Mouse (Mus musculus) adrenal gland (tissue): ENCODE results near the gene Ube2o.

Experiments used
- intact Hi-C: fragments of 180-260 bp; cut with DNase I; formaldehyde crosslinking; loops from one replicate; pipeline ENCODE4 v1.15.1; 2025

Ube2o gene

DNA sequence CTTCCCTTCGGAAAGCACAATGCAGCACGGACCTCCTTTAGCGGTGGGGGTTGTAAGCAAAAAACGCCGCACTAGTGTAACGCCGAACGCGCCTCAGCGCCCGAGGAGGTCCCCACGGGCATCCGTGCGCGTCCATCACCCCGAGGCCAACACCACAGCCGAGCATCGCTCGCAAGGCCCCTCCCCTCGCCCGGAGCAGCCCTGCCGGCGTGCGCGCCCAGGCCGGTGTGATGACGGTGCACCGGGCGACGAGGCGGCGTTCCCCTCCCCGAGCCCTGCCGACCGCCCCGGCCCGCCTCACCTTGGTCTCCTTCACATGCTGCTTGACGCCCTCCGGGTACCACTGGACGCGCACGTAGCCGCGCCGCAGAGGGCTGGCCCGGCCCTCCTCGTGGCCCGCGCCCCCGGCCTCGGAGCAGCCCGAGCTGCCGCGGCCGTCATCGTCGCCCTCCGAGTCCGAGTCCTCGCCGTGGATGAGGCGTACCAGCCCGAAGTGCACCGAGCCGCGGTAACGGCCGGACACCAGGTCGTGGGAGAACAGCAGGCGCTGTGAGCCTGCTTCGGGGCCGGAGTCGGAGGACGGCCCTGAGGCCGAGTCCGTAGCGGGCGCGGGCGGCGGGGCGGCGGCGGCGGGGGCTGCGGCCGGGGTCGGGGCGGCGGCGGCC lies 404 bp downstream of the Ube2o start:
- intact Hi-C loops = no loop called here

DNA sequence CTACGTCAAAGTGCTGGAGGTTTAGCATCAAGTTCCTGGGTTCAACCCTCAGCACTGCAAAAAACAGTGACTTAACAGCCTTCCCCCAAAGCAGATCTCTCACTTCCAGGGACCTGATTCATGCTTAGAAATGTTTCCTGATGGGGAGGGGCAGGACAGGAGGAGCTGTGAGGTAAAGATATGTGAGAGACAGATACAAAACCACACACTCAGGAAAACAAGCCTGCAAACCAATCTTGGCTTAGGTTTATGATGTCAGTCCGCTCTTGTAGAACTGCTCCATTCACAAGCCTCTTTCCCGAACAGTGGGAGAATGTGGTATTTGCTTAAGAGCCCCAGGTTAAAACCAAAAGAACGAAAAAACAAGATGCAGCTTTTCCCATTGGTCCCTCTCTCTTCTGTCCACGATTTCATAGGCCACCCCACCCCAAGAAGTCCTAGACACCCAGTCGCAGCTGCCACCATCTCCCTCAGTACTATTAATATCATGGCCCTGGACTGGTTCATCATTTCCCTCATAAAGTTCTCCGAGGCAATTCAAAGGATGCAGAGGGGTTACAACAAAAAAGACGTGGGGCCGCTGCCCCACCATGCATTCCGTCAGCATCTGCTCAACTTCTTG lies 1.1 kb downstream of the Ube2o start:
- intact Hi-C loops = no loop called here

- intact Hi-C loops = no loop called here
Measured at GRCm38 (mm10) chr11:116579280-116579679, 2.0 kb downstream of the Ube2o start.

DNA sequence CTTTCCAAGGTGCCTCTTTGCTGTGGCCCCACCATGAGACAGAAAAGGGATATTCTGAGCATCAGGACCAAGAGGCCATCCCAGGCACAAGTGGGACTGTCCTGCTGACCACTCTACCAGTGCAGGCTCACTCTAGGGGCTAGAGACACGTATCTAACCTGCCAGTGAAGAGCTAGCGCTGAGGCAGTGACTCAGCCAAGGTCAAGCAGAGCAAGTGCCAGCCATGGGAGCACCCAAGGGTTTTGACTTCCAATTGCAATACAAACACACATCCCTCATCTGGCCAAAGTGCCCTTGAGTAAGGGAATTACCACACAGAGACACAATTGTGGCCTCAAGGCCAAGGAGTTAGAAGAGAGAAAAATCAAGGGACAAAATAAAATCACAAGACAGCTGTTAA lies 5.9 kb downstream of the Ube2o start:
- intact Hi-C loops = no loop called here

GRCm38 (mm10) chr11:116574982-116575381 lies 6.3 kb downstream of the Ube2o start:
- intact Hi-C loops = no loop called here

DNA sequence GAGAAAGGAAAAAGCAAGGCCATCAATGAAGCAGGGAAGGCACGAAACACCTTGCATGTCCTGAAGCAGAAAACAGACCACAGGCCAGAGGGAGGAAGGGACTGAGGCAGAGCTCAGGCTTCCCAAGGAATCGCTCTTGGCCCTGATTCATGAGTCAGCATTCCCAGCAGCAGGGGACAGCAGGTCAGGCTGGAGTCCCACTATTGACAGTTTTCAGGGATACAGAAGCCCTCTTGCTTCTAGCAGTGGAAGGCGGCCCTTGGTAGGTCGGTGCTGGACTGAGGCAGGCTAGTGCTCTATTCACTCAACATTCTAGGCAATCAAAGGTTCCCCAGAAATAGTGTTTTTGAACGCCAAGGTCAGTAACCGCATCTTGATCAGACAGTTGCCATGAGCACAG lies 6.8 kb downstream of the Ube2o start:
- intact Hi-C loops = no loop called here

DNA sequence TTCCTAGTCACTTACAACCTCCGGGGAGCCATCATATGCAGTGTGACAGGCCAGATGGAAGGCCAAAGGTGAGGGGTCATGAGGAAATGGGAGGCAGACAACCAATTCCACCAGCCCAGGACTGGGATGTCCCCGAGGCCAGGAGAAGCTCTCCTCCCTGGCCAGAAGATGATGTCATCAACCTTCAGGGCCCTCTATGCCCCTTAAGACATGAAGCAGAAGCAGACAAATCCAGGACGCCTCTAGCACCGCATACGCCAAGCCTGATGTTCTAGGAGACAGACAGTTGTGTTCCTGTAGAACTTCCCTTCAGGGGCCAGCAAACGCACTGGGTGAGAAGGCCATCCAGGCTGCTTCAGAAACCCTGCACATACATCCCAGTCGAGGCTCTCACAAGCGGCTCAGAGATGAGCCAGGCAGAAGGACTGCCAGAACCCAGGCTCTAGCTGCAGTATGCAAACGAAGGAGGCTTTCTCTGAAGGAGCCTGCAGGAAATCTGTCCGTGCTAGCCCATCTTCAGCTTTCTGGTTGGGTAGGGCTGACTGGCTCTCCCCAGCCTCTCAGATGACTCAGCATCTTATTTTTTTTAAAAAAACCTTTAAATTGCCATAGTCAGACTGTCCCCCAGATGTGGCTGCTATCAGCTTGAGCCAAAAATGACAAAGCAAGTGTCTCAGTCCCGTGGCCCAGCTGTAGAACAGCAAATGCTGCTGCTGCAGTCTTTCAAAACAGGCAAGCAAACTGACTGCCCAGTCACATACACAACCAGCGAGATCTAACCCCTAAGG lies 8.3 kb downstream of the Ube2o start:
- intact Hi-C loops = no loop called here

GRCm38 (mm10) chr11:116571767-116572679 lies 9.2 kb downstream of the Ube2o start:
- intact Hi-C loops = no loop called here

GRCm38 (mm10) chr11:116570821-116571220 lies 10.4 kb downstream of the Ube2o start:
- intact Hi-C loops = no loop called here

DNA sequence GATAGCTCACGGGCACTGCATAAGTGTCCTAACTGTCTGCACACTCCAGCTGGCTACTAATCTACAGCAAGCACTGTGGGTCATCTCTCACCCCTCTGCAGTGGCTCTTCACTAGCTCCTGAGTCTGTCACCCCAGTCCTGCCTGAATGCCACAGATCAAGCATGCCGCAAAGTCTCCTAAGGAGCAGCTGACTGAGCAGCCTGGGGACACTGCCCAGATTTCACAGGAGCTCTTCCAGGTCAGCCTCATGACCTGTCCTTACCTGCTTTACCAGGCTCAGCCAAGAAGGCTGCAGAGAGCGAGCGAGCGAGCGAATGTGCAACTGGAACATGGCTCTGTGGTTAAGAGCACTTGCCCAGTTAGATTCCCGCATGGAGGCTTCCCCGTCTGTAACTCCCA lies 13.7 kb downstream of the Ube2o start:
- intact Hi-C loops = no loop called here

DNA sequence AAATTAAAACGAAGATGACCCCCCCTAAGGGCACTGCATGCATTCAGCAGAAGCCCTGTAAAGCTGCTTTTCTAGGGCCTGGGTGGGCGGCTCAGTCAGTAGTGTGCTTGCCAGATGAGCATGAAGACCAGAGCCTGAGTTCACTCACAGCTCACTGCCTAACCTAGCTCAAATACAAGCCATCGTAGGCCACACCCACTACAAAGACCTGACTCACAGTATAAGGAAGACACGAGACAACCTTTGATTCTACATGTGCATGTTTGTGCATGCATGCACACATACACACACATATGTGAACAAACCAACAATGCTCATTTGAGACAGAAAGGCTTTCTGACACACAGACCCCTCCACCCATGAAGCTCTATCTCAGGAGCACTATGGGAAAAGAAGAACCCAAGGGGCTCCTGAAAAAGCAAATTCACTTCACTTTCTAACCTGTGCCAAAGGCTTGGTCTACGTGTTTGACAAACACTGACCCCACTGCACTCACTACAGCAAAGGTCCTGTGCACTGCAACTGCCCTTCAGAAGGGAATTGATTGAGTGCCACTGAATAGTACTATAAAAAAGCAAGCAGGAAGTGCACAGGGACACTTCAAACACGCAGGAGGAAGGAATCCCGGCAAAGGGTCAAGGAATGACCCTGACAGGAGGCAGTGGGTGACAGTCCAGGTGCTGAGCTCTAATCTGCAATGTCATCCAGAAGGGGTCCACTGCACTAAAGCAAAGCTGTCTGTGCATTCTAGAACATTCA lies 15.8 kb downstream of the Ube2o start:
- intact Hi-C loops = no loop called here

DNA sequence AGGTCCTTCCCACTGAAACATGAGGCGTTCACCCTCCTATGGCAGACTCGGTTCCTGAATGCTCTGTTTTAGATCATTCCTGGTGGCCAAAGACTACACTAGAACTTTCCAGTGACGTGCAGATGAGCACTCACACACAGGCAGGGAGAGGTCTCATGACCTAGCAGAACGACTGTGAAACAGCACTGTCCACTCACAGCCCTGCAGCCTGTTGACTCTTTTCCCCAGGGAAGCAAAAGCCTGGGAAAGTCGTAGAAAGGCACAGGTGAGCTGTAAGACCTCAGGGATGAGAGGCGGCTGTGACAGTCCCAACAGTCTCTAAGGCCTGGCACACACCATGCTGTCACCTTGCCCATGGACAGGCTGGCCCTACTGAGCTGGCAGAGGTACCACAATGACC lies 24.9 kb downstream of the Ube2o start:
- intact Hi-C loops = no loop called here

GRCm38 (mm10) chr11:116555572-116555971 lies 25.7 kb downstream of the Ube2o start:
- intact Hi-C loops = loop anchor here (2.0 kb wide), 1 partner anchor 73 kb away; no protein-coding TSS in a partner anchor

GRCm38 (mm10) chr11:116554171-116554878 lies 26.9 kb downstream of the Ube2o start:
- intact Hi-C loops = loop anchor here (2.0 kb wide), 1 partner anchor 74 kb away; no protein-coding TSS in a partner anchor

DNA sequence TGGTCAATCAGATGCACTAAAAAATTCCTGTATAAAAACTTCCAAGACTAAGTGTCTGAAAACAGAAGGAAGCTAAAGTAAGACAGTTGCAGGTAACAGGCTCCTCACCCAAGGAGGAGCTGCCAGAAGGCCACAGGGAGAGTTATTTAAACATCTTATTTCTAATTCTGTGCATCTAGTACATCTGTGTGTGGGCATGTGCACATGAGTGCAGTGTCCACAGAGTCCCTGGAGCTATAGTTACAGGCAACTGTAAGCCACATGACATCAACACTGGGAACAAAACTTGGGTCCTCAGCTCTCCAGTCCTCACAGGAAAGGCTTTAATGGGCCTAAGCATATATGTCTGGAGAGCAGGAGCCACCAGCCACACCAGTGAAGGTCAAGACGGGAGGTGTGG lies 29.1 kb downstream of the Ube2o start:
- intact Hi-C loops = no loop called here

GRCm38 (mm10) chr11:116550748-116551147 lies 30.5 kb downstream of the Ube2o start:
- intact Hi-C loops = no loop called here

DNA sequence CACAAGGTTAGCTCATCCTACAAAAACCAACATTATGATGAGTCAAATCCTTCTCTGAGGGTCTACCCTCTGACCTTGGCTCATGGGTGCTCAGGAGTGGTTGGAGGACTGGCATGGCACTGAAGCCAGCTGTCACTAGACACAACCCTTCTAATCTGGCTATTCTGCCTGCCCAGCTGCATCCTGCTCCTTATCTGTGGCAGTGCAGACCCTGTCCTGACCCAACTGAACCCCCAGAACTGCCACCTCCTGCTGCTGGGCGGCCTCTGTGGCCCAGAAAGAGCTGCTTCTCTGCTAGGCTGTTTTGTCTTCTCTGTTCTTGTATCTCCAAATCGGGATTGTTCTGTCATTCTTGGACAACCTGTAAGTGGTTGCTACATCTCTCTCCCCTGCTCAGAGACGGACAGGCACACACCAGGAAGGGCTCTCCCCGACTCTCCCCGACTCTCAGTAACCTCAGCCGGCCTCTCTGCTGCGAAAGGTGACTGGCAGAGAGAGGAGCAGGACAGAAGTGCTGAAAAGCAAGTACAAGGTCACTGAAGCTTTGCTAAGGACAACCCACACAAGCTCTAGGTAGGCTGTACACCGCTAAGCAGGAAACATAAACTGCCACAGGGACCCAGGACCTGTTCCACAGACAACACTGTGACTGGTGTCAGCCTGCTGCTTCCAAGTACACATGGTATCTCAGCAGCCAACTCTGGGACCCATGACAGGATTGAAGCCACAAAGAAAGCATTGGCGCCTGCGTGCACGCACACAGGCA lies 31.8 kb downstream of the Ube2o start:
- intact Hi-C loops = no loop called here

- intact Hi-C loops = no loop called here
Measured at GRCm38 (mm10) chr11:116548780-116549179, 32.5 kb downstream of the Ube2o start.
